Mouse (Mus musculus): ENCODE results near the gene Ttc17. TPM values are rescaled to one million over a fixed set of nuclear protein-coding genes. Genes with fewer than 3 reads are reported as not detected.

Ttc17 gene
- polyA plus RNA-seq, 1 experiment from 2014 or later, result 13.7 TPM

DNA sequence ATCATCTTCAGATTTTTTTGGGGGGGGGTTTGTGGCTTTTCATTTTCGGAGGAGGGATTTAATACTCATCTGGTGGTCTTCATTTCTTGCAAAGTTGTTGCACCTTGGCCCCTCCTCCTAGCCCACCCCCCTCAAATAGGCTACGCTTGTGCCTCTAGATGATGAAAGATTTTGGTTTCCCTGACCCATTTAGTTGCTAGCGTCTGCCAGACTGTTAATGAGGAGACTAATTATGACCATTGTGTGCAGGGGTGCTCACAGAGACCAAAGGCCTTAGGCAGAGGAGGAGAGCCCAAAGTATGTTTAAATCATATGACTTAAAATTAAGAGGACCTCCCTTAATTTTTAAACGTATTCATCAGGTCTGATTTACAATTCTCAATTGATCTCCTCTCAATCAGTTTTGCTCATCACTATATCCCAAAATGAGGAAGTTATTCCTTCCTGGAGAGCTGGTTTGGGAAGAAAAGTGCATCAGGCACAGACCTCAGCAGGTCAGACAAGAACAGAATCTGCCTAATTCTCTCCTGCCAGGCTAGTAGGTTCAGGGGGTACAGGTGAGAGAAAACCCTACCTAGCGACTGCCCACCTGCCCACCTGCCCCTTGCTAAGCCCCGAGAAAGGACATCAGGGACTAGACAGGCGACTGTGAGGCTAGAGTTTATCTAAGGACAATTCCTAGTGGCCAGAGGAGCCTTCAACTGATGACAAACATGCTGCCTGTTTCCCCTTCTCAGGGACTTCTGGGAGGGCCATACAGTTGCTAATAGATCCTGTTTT, 139.9 kb downstream of the Ttc17 start:
- Histone ChIP-seq H3K4me2 (replicated peaks; ENCODE audit: low read depth, low read length) (no peak overlapping the region), H3K36me3 (ENCODE audit: insufficient read depth, low read length) (no peaks in the 10 kb centered on the region), H3K9me3 (ENCODE audit: low read length) (no peaks in the 10 kb centered on the region), H3K27me3 (replicated peaks; ENCODE audit: insufficient read depth, low read length) (0 out of 2 replicates have a peak, but pooled peaks cover 3% of the 10 kb centered on the region), H3K4me1 (ENCODE audit: insufficient read depth, low read depth, low read length) (0 out of 2 replicates have a peak, but pooled peaks cover 5% of the 10 kb centered on the region), H3K9ac (replicated peaks; ENCODE audit: low read depth) (no peak overlapping the region), H3K27ac (ENCODE audit: low read length) (no peak overlapping the region), H3K4me3 (ENCODE audit: low read depth, low read length) (no peak overlapping the region)
- 33% methylated on average over 7 of the region's 7 CpGs for WGBS
- no peak for DNase-seq (ENCODE audit: low spot score)
- no peak for ATAC-seq
- no peak for TF ChIP-seq CTCF (IDR thresholded peaks at IDR 0.05)
- no peak for TF ChIP-seq EP300 (IDR thresholded peaks at IDR 0.05)

DNA sequence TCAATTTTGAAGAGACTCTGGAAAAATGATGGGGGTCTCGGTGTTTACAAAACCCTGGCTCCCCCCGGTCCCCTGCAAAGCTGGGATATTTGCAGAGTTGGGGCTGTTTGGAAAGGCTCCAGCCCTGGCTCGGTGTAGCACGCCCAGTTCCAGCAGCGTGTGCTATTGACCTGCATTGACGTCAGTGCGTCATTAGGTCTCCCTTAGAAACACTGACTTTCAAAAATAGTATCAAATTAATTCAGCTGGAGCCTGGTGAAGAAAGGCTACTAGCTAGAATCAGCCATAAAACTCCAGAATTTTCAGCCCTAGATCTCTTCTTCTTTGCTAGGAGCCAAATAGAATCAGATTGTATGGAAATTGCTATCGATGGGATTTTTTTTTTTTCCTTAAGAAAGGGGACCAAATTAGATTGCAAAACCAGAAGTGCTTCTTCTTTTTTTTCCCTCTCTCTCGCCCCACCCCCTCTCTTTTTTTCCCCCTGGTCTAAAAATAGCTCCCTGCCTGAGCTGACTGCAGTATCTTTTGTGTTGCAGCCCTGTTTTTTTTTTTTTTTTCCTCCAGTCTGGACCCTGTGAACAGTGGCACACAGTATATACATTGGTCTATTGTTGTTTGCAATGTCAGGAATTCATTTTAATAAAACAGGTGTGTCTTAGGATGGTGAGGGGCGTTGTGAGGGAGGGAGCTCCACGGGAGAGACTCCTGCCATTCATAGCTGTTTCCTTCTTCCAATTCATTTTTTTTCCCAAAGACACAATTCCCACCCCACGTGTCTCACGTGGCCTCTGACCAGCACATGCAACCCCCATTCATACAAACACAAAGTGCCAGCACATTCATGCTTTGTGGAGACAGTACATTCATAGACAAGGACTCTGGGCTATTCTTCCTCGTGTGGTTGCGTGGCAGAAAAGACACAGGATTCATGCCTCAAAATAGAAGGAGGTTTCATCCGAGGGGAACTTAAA, 141.0 kb downstream of the Ttc17 start:
- Histone ChIP-seq H3K4me2 (replicated peaks; ENCODE audit: low read depth, low read length) (peak overlapping the region; percentile 25), H3K9me3 (ENCODE audit: low read length) (no peaks in the 10 kb centered on the region), H3K4me3 (ENCODE audit: low read depth, low read length) (no peak overlapping the region; the same call in 1 of the 2 replicates), H3K9ac (replicated peaks; ENCODE audit: low read depth) (no peak overlapping the region), H3K27ac (ENCODE audit: low read length) (no peak overlapping the region), H3K36me3 (ENCODE audit: insufficient read depth, low read length) (no peaks in the 10 kb centered on the region), H3K27me3 (replicated peaks; ENCODE audit: insufficient read depth, low read length) (0 out of 2 replicates have a peak, but pooled peaks cover 3% of the 10 kb centered on the region), H3K4me1 (ENCODE audit: insufficient read depth, low read depth, low read length) (0 out of 2 replicates have a peak, but pooled peaks cover 5% of the 10 kb centered on the region)
- no peak for TF ChIP-seq EP300 (IDR thresholded peaks at IDR 0.05)
- no peak for TF ChIP-seq CTCF (IDR thresholded peaks at IDR 0.05)
- DNase-seq (ENCODE audit: low spot score) (peak; percentile 47), ATAC-seq (no peak)
- 9% methylated on average over 16 of the region's 16 CpGs for WGBS

DNA sequence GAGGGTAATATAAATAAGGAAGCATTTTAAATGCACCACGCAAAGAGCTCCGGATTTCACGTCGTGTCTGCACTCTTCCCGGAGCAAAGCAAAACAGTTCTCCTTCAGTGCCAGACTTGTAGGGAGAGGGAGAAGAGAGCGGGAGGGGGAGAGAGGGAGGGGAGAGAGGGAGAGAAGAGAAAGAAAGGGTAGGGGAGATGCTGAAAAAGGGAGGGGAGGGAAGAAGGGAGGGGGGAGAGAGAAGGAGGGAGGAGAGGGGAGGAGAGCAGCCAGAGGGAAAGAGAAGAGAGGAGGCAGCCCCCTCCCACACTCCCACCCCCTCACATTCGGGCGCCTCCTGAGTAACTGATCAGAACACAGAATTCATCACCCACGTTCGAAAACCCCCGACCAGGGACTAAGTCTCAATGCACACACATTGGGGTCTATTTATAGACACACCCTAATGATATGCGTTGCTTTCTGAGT, 141.8 kb downstream of the Ttc17 start:
- Histone ChIP-seq H3K27ac (ENCODE audit: low read length) (no peak overlapping the region), H3K27me3 (replicated peaks; ENCODE audit: insufficient read depth, low read length) (0 out of 2 replicates have a peak, but pooled peaks cover 3% of the 10 kb centered on the region), H3K9ac (replicated peaks; ENCODE audit: low read depth) (no peak overlapping the region), H3K9me3 (ENCODE audit: low read length) (no peaks in the 10 kb centered on the region), H3K4me1 (ENCODE audit: insufficient read depth, low read depth, low read length) (0 out of 2 replicates have a peak, but pooled peaks cover 5% of the 10 kb centered on the region), H3K4me3 (ENCODE audit: low read depth, low read length) (no peak overlapping the region), H3K36me3 (ENCODE audit: insufficient read depth, low read length) (no peaks in the 10 kb centered on the region), H3K4me2 (replicated peaks; ENCODE audit: low read depth, low read length) (peak overlapping the region; percentile 25)
- DNase-seq (ENCODE audit: low spot score) (no peak), ATAC-seq (no peak)
- no peak for TF ChIP-seq EP300 (IDR thresholded peaks at IDR 0.05)
- no peak for TF ChIP-seq CTCF (IDR thresholded peaks at IDR 0.05)
- WGBS, result 0% methylated on average over 12 of the region's 12 CpGs

DNA sequence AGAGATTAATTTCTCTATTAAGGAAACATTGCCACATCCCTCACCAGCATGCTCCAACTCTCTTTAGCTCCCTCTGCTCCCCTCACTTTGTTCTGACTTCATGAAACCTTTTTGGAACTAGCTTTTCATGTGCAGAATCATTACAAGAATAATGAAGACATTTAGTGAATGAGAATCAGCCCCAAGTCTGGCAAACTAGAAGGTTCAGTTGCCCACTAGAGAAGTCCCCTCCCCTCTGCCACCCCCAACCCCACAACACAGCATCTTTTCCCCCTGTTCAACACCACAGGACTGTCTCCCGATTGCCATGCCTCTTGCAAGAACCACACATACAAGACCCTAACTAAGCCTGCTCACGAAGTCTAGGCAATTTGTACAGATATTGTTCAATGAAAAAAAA, 142.5 kb downstream of the Ttc17 start:
- 0 out of 2 replicates have a peak, but pooled peaks cover 5% of the 10 kb centered on the region for H3K4me1 ChIP-seq (ENCODE audit: insufficient read depth, low read depth, low read length)
- no peaks in the 10 kb centered on the region for H3K9me3 ChIP-seq (ENCODE audit: low read length)
- H3K4me2 ChIP-seq (replicated peaks; ENCODE audit: low read depth, low read length), result no peak overlapping the region
- TF ChIP-seq EP300 (IDR thresholded peaks at IDR 0.05) (no peak), CTCF (IDR thresholded peaks at IDR 0.05) (no peak)
- H3K27me3 ChIP-seq (replicated peaks; ENCODE audit: insufficient read depth, low read length), result 0 out of 2 replicates have a peak, but pooled peaks cover 3% of the 10 kb centered on the region
- H3K36me3 ChIP-seq (ENCODE audit: insufficient read depth, low read length), result no peaks in the 10 kb centered on the region
- no peak overlapping the region for H3K9ac ChIP-seq (replicated peaks; ENCODE audit: low read depth)
- DNase-seq (ENCODE audit: low spot score) (no peak), ATAC-seq (no peak)
- no peak overlapping the region for H3K4me3 ChIP-seq (ENCODE audit: low read depth, low read length)
- 0% methylated on average over 2 of the region's 2 CpGs for WGBS
- no peak overlapping the region for H3K27ac ChIP-seq (ENCODE audit: low read length)

DNA sequence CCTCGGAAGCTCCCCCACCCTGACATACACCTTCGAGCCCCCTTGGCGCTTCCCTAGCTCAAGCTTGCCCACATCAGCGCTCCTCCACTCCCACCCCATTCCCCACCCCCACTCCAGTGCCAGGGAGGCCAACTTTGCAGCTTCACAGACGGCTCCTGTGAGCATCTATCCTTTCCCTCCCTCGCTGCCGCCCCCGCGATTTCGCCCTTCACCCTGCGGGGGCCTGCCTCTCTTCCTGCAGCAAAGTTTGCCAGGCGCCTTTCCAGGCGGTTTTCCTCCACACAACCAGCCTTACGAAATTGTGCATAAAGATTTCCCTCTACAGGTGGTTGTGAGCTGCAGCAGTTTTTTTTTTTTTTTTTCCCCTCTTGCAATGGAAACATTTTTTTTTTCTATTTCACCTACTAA, 143.0 kb downstream of the Ttc17 start:
- H3K36me3 ChIP-seq (ENCODE audit: insufficient read depth, low read length), result no peaks in the 10 kb centered on the region
- TF ChIP-seq EP300 (IDR thresholded peaks at IDR 0.05) (no peak), CTCF (IDR thresholded peaks at IDR 0.05) (0 out of 2 replicates have a peak, but pooled peaks have one; percentile 4)
- ATAC-seq (no peak), DNase-seq (ENCODE audit: low spot score) (no peak)
- 0 out of 2 replicates have a peak, but pooled peaks cover 3% of the 10 kb centered on the region for H3K27me3 ChIP-seq (replicated peaks; ENCODE audit: insufficient read depth, low read length)
- H3K9me3 ChIP-seq (ENCODE audit: low read length), result no peaks in the 10 kb centered on the region
- 0% methylated on average over 4 of the region's 14 CpGs for WGBS
- no peak overlapping the region for H3K9ac ChIP-seq (replicated peaks; ENCODE audit: low read depth)
- 0 out of 2 replicates have a peak, but pooled peaks cover 5% of the 10 kb centered on the region for H3K4me1 ChIP-seq (ENCODE audit: insufficient read depth, low read depth, low read length)
- H3K27ac ChIP-seq (ENCODE audit: low read length), result no peak overlapping the region
- peak overlapping the region; percentile 32 for H3K4me2 ChIP-seq (replicated peaks; ENCODE audit: low read depth, low read length)
- H3K4me3 ChIP-seq (ENCODE audit: low read depth, low read length), result no peak overlapping the region
